ENCODE assay signal across 9 mouse cellular contexts in genomic region chr7:118300678-118301342, GRCm38 (mm10). TPM values are rescaled to one million over a fixed set of nuclear protein-coding genes. Genes with fewer than 3 reads are reported as not detected.
DNase-seq lines count a peak whose midpoint lies in the region; ATAC-seq lines count a peak whose summit lies in the region.
"Had no signal": no experiment of that assay in that cellular context is flagged by ENCODE, and none has a peak within 500 bp of the region (broad histone marks: within the 10 kb centered on the region; RNA-seq: fewer than 3 reads in every experiment).

No protein-coding gene starts in this region.

- H3K9me3 ChIP-seq in midbrain, embryonic 12.5 days = no peaks in the 10 kb centered on the region
- no peaks in the 10 kb centered on the region for H3K9me3 ChIP-seq in midbrain, embryonic 16.5 days (replicated peaks; ENCODE audit: control insufficient read depth, low read length, poor library complexity, severe bottlenecking)
- no peaks in the 10 kb centered on the region for H3K9me3 ChIP-seq in heart, embryonic 14.5 days (ENCODE audit: control insufficient read depth, low read length)
- H3K9me3 ChIP-seq in limb, embryonic 13.5 days = no peaks in the 10 kb centered on the region
- H3K9me3 ChIP-seq: stomach, embryonic 15.5 days had no signal

- H3K4me2 ChIP-seq in midbrain, embryonic 12.5 days (replicated peaks) = no peak overlapping the region
- H3K4me2 ChIP-seq in midbrain, embryonic 16.5 days (ENCODE audit: low read length) = no peak overlapping the region
- no peak overlapping the region for H3K4me2 ChIP-seq in heart, embryonic 14.5 days (ENCODE audit: low read length)
- no peak overlapping the region for H3K4me2 ChIP-seq in limb, embryonic 13.5 days (replicated peaks)
- H3K4me2 ChIP-seq: stomach, embryonic 15.5 days had no signal

- no peak overlapping the region for H3K27ac ChIP-seq in midbrain, embryonic 12.5 days (replicated peaks)
- no peak overlapping the region for H3K27ac ChIP-seq in midbrain, embryonic 16.5 days (ENCODE audit: low read length)
- no peak overlapping the region for H3K27ac ChIP-seq in heart, embryonic 14.5 days (replicated peaks in 1 of 2; ENCODE audit: control insufficient read depth in 1 of 2, insufficient read depth in 1 of 2, low read depth in 2 of 2, low read length in 2 of 2)
- no peak overlapping the region for H3K27ac ChIP-seq in limb, embryonic 13.5 days
- H3K27ac ChIP-seq: stomach, embryonic 15.5 days had no signal

- H3K4me1 ChIP-seq in midbrain, embryonic 12.5 days = peaks cover 5% of the 10 kb centered on the region; the same call in 1 of the 2 replicates
- peaks cover 2% of the 10 kb centered on the region for H3K4me1 ChIP-seq in midbrain, embryonic 16.5 days (ENCODE audit: control insufficient read depth, insufficient read depth, low read length)
- H3K4me1 ChIP-seq in heart, embryonic 14.5 days (ENCODE audit: control insufficient read depth in 2 of 2, insufficient read depth in 2 of 2, low read length in 2 of 2) = peaks cover 0 to 2% of the 10 kb centered on the region in 2 experiments; a peak in 1 of 4 replicates
- H3K4me1 ChIP-seq in limb, embryonic 13.5 days = peaks cover 7% of the 10 kb centered on the region; the same call in 1 of the 2 replicates
- H3K4me1 ChIP-seq: stomach, embryonic 15.5 days had no signal

- no peak overlapping the region for H3K4me3 ChIP-seq in midbrain, embryonic 12.5 days
- H3K4me3 ChIP-seq in midbrain, embryonic 16.5 days (ENCODE audit: low read depth, low read length) = no peak overlapping the region
- no peak overlapping the region for H3K4me3 ChIP-seq in heart, embryonic 14.5 days (ENCODE audit: control insufficient read depth in 1 of 2, insufficient read depth in 1 of 2, low read depth in 1 of 2, low read length in 2 of 2)
- no peak overlapping the region for H3K4me3 ChIP-seq in limb, embryonic 13.5 days
- H3K4me3 ChIP-seq: stomach, embryonic 15.5 days had no signal

- 69% methylated on average over 7 of the region's 7 CpGs for WGBS in midbrain, embryonic 12.5 days
- 68% methylated on average over 7 of the region's 7 CpGs for WGBS in midbrain, embryonic 16.5 days
- 63% methylated on average over 7 of the region's 7 CpGs for whole genome bisulfite sequencing in heart, embryonic 14.5 days
- WGBS in limb, embryonic 13.5 days = 44% methylated on average over 7 of the region's 7 CpGs

- H3K27me3 ChIP-seq in midbrain, embryonic 12.5 days = no peaks in the 10 kb centered on the region
- no peaks in the 10 kb centered on the region for H3K27me3 ChIP-seq in midbrain, embryonic 16.5 days (ENCODE audit: control insufficient read depth, insufficient read depth, low read depth, low read length)
- peaks cover 7% of the 10 kb centered on the region; the same call in 1 of the 2 replicates for H3K27me3 ChIP-seq in heart, embryonic 14.5 days (ENCODE audit: control insufficient read depth, insufficient read depth, low read length)
- H3K27me3 ChIP-seq in limb, embryonic 13.5 days = no peaks in the 10 kb centered on the region
- H3K27me3 ChIP-seq: stomach, embryonic 15.5 days had no signal

- 0 out of 2 replicates have a peak, but pooled peaks have one; percentile 27 for ATAC-seq in midbrain, embryonic 12.5 days (ENCODE audit: low FRiP score, low read depth)
- ATAC-seq in midbrain, embryonic 16.5 days = no peak
- ATAC-seq in heart, embryonic 14.5 days (ENCODE audit: insufficient number of reproducible peaks, insufficient read depth, low FRiP score, low read depth) = peak; percentile 43; the same call in 1 of the 2 replicates
- 0 out of 2 replicates have a peak, but pooled peaks have one; percentile 26 for ATAC-seq in limb, embryonic 13.5 days (ENCODE audit: low FRiP score, low read depth)
- no peak for ATAC-seq in monocyte, adult 5-6 weeks (replicated peaks; ENCODE audit: insufficient number of reproducible peaks, low FRiP score, low TSS enrichment, poor library complexity, severe bottlenecking)

- H3K36me3 ChIP-seq in midbrain, embryonic 12.5 days = no peaks in the 10 kb centered on the region
- no peaks in the 10 kb centered on the region for H3K36me3 ChIP-seq in midbrain, embryonic 16.5 days (ENCODE audit: control insufficient read depth, insufficient read depth, low read length)
- H3K36me3 ChIP-seq in heart, embryonic 14.5 days (ENCODE audit: control insufficient read depth, insufficient read depth, low read length) = no peaks in the 10 kb centered on the region
- no peaks in the 10 kb centered on the region for H3K36me3 ChIP-seq in limb, embryonic 13.5 days
- H3K36me3 ChIP-seq: stomach, embryonic 15.5 days had no signal

- no peak overlapping the region for H3K9ac ChIP-seq in midbrain, embryonic 12.5 days (replicated peaks)
- no peak overlapping the region for H3K9ac ChIP-seq in midbrain, embryonic 16.5 days (ENCODE audit: low read depth, low read length)
- no peak overlapping the region for H3K9ac ChIP-seq in heart, embryonic 14.5 days (ENCODE audit: low read length)
- H3K9ac ChIP-seq in limb, embryonic 13.5 days = 0 out of 2 replicates have a peak overlapping the region, but pooled peaks have one; percentile 25
- H3K9ac ChIP-seq: stomach, embryonic 15.5 days had no signal

- peak; percentile 59 to 65 for DNase-seq in cerebellum, postnatal 10 days
- DNase-seq in cerebellum, adult 11 months = no peak
- no peak for DNase-seq in urinary bladder, postnatal 10 days (ENCODE audit: low spot score)

RNA-seq across cellular contexts. Expression of gene Smg1, which starts 57.3 kb away (rescaled TPM):
- polyA plus RNA-seq in midbrain, embryonic 12.5 days (2016; fragmentation: Nextera tagmentation; extraction: Ambion mirVana) = 25.1 and 26.1 TPM in 2 replicates
- polyA plus RNA-seq in midbrain, embryonic 16.5 days (2015; fragmentation: Nextera tagmentation; extraction: Ambion mirVana) = 16.0 and 19.3 TPM in 2 replicates
- 18.8 and 20.3 TPM in 2 replicates for polyA plus RNA-seq in heart, embryonic 14.5 days (2014; fragmentation: Nextera tagmentation; extraction: Ambion mirVana)
- 20.8 and 21.2 TPM in 2 replicates for polyA plus RNA-seq in limb, embryonic 13.5 days (2015; fragmentation: Nextera tagmentation; extraction: Ambion mirVana)
- 80.6 to 144 TPM (median 86.0 TPM) in 3 replicates for total RNA-seq in monocyte, adult 5-6 weeks (2017)

Comparison
In these comparisons a context has a peak if more than half of its experiments do, and no peak if none do; other contexts are left out.
1. DNase-seq: peak in cerebellum, postnatal 10 days (2 of 2); none in cerebellum, adult 11 months (single experiment) and urinary bladder, postnatal 10 days (single experiment).
2. ATAC-seq: peak in midbrain, embryonic 12.5 days (single experiment), heart, embryonic 14.5 days (single experiment) and limb, embryonic 13.5 days (single experiment); none in midbrain, embryonic 16.5 days (single experiment) and monocyte, adult 5-6 weeks (single experiment).